Mouse (Mus musculus) E14TG2a.4 (cell line): ENCODE measurements around the gene Tmem11.

ENCODE experiments used
- H3K27me3 ChIP-seq: 2 replicates; pipeline ENCODE4 v1.6.1; 2014; ENCODE audit warnings: low read length, control low read depth; ENCODE audit not compliant: insufficient read depth
- H3K36me3 ChIP-seq: 2 replicates; pipeline ENCODE4 v1.6.1; 2014; ENCODE audit warnings: low read length, control low read depth; ENCODE audit not compliant: insufficient read depth
- H3K4me1 ChIP-seq: replicated peaks from 2 replicates; pipeline ENCODE4 v1.6.1; 2014; ENCODE audit warnings: low read depth, low read length, control low read depth
- H3K4me3 ChIP-seq: replicated peaks from 2 replicates; pipeline ENCODE4 v1.5.1; 2014; ENCODE audit warnings: mild to moderate bottlenecking, low read length
- H3K9me3 ChIP-seq: 2 replicates; pipeline ENCODE4 v1.6.1; 2014; ENCODE audit warnings: low read length, control low read depth
- CTCF ChIP-seq: conservative IDR thresholded peaks from 2 replicates; pipeline ENCODE4 v1.5.1; 2014; ENCODE audit warnings: low read length
- NANOG ChIP-seq: IDR thresholded peaks from 2 replicates; pipeline ENCODE4 v1.6.1; 2014; ENCODE audit warnings: borderline replicate concordance, low read length, mixed read lengths
- POU5F1 ChIP-seq: IDR thresholded peaks from 2 replicates; pipeline ENCODE4 v1.6.1; 2014; ENCODE audit warnings: low read length, borderline replicate concordance

The Tmem11 gene

GRCm38 (mm10) chr11:60878675-60879294 lies at the start of gene Tmem11:
Gene Tmem11, minus strand, starts transcription at chr11:60879272.
- peak within 1 kb of the TSS; percentile 98 for H3K4me3 ChIP-seq
- no peaks in the 10 kb centered on the region for H3K27me3 ChIP-seq
- TF ChIP-seq POU5F1 (no peak), NANOG (no peak), CTCF (no peak)
- peaks cover 47% of the 10 kb centered on the region for H3K36me3 ChIP-seq
- H3K4me1 ChIP-seq: peaks cover 53% of the 10 kb centered on the region
- no peaks in the 10 kb centered on the region for H3K9me3 ChIP-seq

- TF ChIP-seq CTCF: peak; percentile 71
- TF ChIP-seq POU5F1: no peak
- no peak for TF ChIP-seq NANOG
- Histone ChIP-seq H3K36me3 (peaks cover 29% of the 10 kb centered on the region), H3K27me3 (no peaks in the 10 kb centered on the region), H3K4me1 (peaks cover 83% of the 10 kb centered on the region), H3K9me3 (no peaks in the 10 kb centered on the region), H3K4me3 (peak overlapping the region; percentile 60)
Observed at GRCm38 (mm10) chr11:60927264-60927663, 48.2 kb upstream of the Tmem11 start.

- Histone ChIP-seq H3K9me3 (no peaks in the 10 kb centered on the region), H3K4me3 (peak overlapping the region; percentile 60), H3K27me3 (no peaks in the 10 kb centered on the region), H3K36me3 (peaks cover 42% of the 10 kb centered on the region), H3K4me1 (peaks cover 90% of the 10 kb centered on the region)
- TF ChIP-seq POU5F1 (no peak), CTCF (no peak), NANOG (no peak)
Observed at GRCm38 (mm10) chr11:60924981-60925380, 45.9 kb upstream of the Tmem11 start.

- Histone ChIP-seq H3K27me3 (no peaks in the 10 kb centered on the region), H3K9me3 (no peaks in the 10 kb centered on the region), H3K4me3 (peak overlapping the region; percentile 60), H3K36me3 (peaks cover 42% of the 10 kb centered on the region), H3K4me1 (peaks cover 90% of the 10 kb centered on the region)
- no peak for TF ChIP-seq NANOG
- no peak for TF ChIP-seq POU5F1
- TF ChIP-seq CTCF: no peak
Observed at GRCm38 (mm10) chr11:60924498-60924897, 45.4 kb upstream of the Tmem11 start.

GRCm38 (mm10) chr11:60922964-60923363 lies 43.9 kb upstream of the Tmem11 start:
- H3K4me1 ChIP-seq: peaks cover 85% of the 10 kb centered on the region
- TF ChIP-seq CTCF: no peak
- peak; percentile 49; the same call in 1 of the 2 replicates for TF ChIP-seq NANOG
- peak; percentile 71; the same call in 1 of the 2 replicates for TF ChIP-seq POU5F1
- H3K36me3 ChIP-seq: peaks cover 28% of the 10 kb centered on the region
- H3K4me3 ChIP-seq: peak overlapping the region; percentile 35
- no peaks in the 10 kb centered on the region for H3K9me3 ChIP-seq
- no peaks in the 10 kb centered on the region for H3K27me3 ChIP-seq

GRCm38 (mm10) chr11:60922195-60922594 lies 43.1 kb upstream of the Tmem11 start:
- Histone ChIP-seq H3K36me3 (peaks cover 28% of the 10 kb centered on the region), H3K9me3 (no peaks in the 10 kb centered on the region), H3K27me3 (no peaks in the 10 kb centered on the region), H3K4me1 (peaks cover 88% of the 10 kb centered on the region), H3K4me3 (peak overlapping the region; percentile 35)
- TF ChIP-seq CTCF (no peak), POU5F1 (no peak), NANOG (no peak)

- no peak for TF ChIP-seq CTCF
- no peak for TF ChIP-seq POU5F1
- TF ChIP-seq NANOG: no peak
- Histone ChIP-seq H3K36me3 (peaks cover 25% of the 10 kb centered on the region), H3K4me3 (no peak overlapping the region), H3K9me3 (no peaks in the 10 kb centered on the region), H3K4me1 (peaks cover 87% of the 10 kb centered on the region), H3K27me3 (no peaks in the 10 kb centered on the region)
Observed at GRCm38 (mm10) chr11:60920021-60920420, 40.9 kb upstream of the Tmem11 start.

- no peak overlapping the region for H3K4me3 ChIP-seq
- TF ChIP-seq POU5F1 (no peak), NANOG (no peak), CTCF (no peak)
- peaks cover 88% of the 10 kb centered on the region for H3K4me1 ChIP-seq
- no peaks in the 10 kb centered on the region for H3K27me3 ChIP-seq
- H3K9me3 ChIP-seq: no peaks in the 10 kb centered on the region
- peaks cover 19% of the 10 kb centered on the region for H3K36me3 ChIP-seq
Observed at GRCm38 (mm10) chr11:60915201-60915600, 36.1 kb upstream of the Tmem11 start.

- Histone ChIP-seq H3K27me3 (no peaks in the 10 kb centered on the region), H3K9me3 (no peaks in the 10 kb centered on the region), H3K4me1 (peaks cover 88% of the 10 kb centered on the region), H3K36me3 (peaks cover 19% of the 10 kb centered on the region), H3K4me3 (peak within 1 kb of the TSS; percentile 97)
- TF ChIP-seq POU5F1: no peak
- TF ChIP-seq NANOG: no peak
- TF ChIP-seq CTCF: no peak
Observed at GRCm38 (mm10) chr11:60914491-60914890, 35.4 kb upstream of the Tmem11 start, which contains the start of gene Natd1. Gene Natd1, minus strand, starts transcription at chr11:60914750.
